Mouse (Mus musculus) left cerebral cortex, adult 2 months (tissue): ENCODE measurements at regions not wholly inside any gene's neighbourhood (a gene's known extent, or its start where the extent isn't known, plus 50 kb on each side); places are given as distances from the start of the nearest gene placed in this dataset.

Experiments used
- DNase-seq, 2 experiments: peaks; one replicate each; pipeline ENCODE4 v3.0.0; 2021 to 2022; ENCODE audit warnings: low spot score in 2 of 2, mixed read lengths in 1 of 2; ENCODE audit errors: extremely low spot score in 1 of 2
- H3K27ac ChIP-seq: fragments of 200-600 bp; 2 replicates; pipeline ENCODE4 v1.8.1; 2022
- H3K4me3 ChIP-seq: fragments of 200-600 bp; 2 replicates; pipeline ENCODE4 v1.8.1; 2022
- CTCF ChIP-seq: fragments of 200-600 bp; IDR thresholded peaks from 2 replicates; pipeline ENCODE4 v1.8.1; 2022; ENCODE audit warnings: antibody characterized with exemption, mild to moderate bottlenecking, moderate library complexity
- intact Hi-C: fragments of 180-260 bp; cut with DNase I; formaldehyde crosslinking; loops from one replicate; pipeline ENCODE4 v1.15.1; 2025

GRCm38 (mm10) chr9:86186751-86187747, 277.7 kb downstream of the Ube2cbp start:
- Histone ChIP-seq H3K4me3 (no peak overlapping the region), H3K27ac (no peak overlapping the region)
- intact Hi-C loops: no loop called here
- TF ChIP-seq CTCF: no peak
- DNase-seq: no peak

- intact Hi-C loops: no loop called here
- no peak for TF ChIP-seq CTCF
- H3K27ac ChIP-seq: no peak overlapping the region
- DNase-seq: no peak
- no peak overlapping the region for H3K4me3 ChIP-seq
Measured at GRCm38 (mm10) chr9:86188873-86189272, 275.9 kb downstream of the Ube2cbp start.

GRCm38 (mm10) chr9:86205041-86205440, 259.7 kb downstream of the Ube2cbp start:
- no peak overlapping the region for H3K4me3 ChIP-seq
- H3K27ac ChIP-seq: no peak overlapping the region
- intact Hi-C loops: loop anchor here (10.0 kb wide), 1 partner anchor 260 kb away; no protein-coding TSS in a partner anchor
- no peak for TF ChIP-seq CTCF
- no peak for DNase-seq

- TF ChIP-seq CTCF: no peak
- intact Hi-C loops: loop anchor here (10.0 kb wide), 1 partner anchor 264 kb away; no protein-coding TSS in a partner anchor
Measured at GRCm38 (mm10) chr9:86208334-86208925, 256.3 kb downstream of the Ube2cbp start.

GRCm38 (mm10) chr9:86211267-86211666, 253.5 kb downstream of the Ube2cbp start:
- intact Hi-C loops: no loop called here
- no peak for DNase-seq
- no peak for TF ChIP-seq CTCF
- Histone ChIP-seq H3K4me3 (no peak overlapping the region), H3K27ac (no peak overlapping the region)

More at GRCm38 (mm10) chr9:86208334-86208925, 256.3 kb downstream of the Ube2cbp start:
- Histone ChIP-seq H3K4me3 (no peak overlapping the region), H3K27ac (peak overlapping the region; percentile 72)
- no peak for DNase-seq

GRCm38 (mm10) chr9:86219669-86220068, 245.1 kb downstream of the Ube2cbp start:
- Histone ChIP-seq H3K4me3 (no peak overlapping the region), H3K27ac (no peak overlapping the region)
- TF ChIP-seq CTCF: no peak
- intact Hi-C loops: loop anchor here (5.0 kb wide), 1 partner anchor 228 kb away; no protein-coding TSS in a partner anchor
- no peak for DNase-seq

- no peak for TF ChIP-seq CTCF
- intact Hi-C loops: loop anchor here (5.0 kb wide), 1 partner anchor 223 kb away; no protein-coding TSS in a partner anchor
- Histone ChIP-seq H3K4me3 (no peak overlapping the region), H3K27ac (no peak overlapping the region)
- DNase-seq: no peak
Measured at GRCm38 (mm10) chr9:86224530-86224929, 240.2 kb downstream of the Ube2cbp start.

- intact Hi-C loops: no loop called here
- Histone ChIP-seq H3K4me3 (no peak overlapping the region), H3K27ac (no peak overlapping the region)
- no peak for TF ChIP-seq CTCF
- no peak for DNase-seq
Measured at GRCm38 (mm10) chr9:86230673-86231350, 233.9 kb downstream of the Ube2cbp start.

GRCm38 (mm10) chr9:86231692-86232091, 233.1 kb downstream of the Ube2cbp start:
- H3K27ac ChIP-seq: no peak overlapping the region
- intact Hi-C loops: no loop called here
- no peak overlapping the region for H3K4me3 ChIP-seq
- TF ChIP-seq CTCF: no peak
- no peak for DNase-seq

- intact Hi-C loops: no loop called here
- Histone ChIP-seq H3K4me3 (no peak overlapping the region), H3K27ac (no peak overlapping the region)
- TF ChIP-seq CTCF: no peak
- DNase-seq: no peak
Measured at GRCm38 (mm10) chr9:86232174-86232573, 232.6 kb downstream of the Ube2cbp start.

- DNase-seq: no peak
- no peak for TF ChIP-seq CTCF
- intact Hi-C loops: no loop called here
- Histone ChIP-seq H3K4me3 (no peak overlapping the region), H3K27ac (no peak overlapping the region)
Measured at GRCm38 (mm10) chr9:86233775-86234174, 231.0 kb downstream of the Ube2cbp start.

- intact Hi-C loops: no loop called here
- H3K27ac ChIP-seq: no peak overlapping the region
- no peak overlapping the region for H3K4me3 ChIP-seq
- TF ChIP-seq CTCF: no peak
- no peak for DNase-seq
Measured at GRCm38 (mm10) chr9:86238691-86239090, 226.1 kb downstream of the Ube2cbp start.
